Mouse (Mus musculus) kidney, postnatal 0 days (tissue): ENCODE data around the gene Alpl. TPM values are rescaled to one million over a fixed set of nuclear protein-coding genes. Genes with fewer than 3 reads are reported as not detected.

ENCODE experiments used
- ATAC-seq: fragments of 200-750 bp; cut with Nextera tagmentation; replicated peaks from 2 replicates; pipeline ENCODE4 v1.8.0; 2017; ENCODE audit warnings: low read depth, moderate number of reproducible peaks, moderate TSS enrichment, moderate library complexity; ENCODE audit not compliant: low FRiP score
- DNase-seq: peaks from one replicate; pipeline ENCODE4 v3.0.0-alpha.2; 2016; ENCODE audit warnings: low spot score
- H3K27ac ChIP-seq: fragments of 300-500 bp; sonication (generic); 2 replicates; pipeline ENCODE4 v1.5.1; 2014; ENCODE audit warnings: mild to moderate bottlenecking
- H3K27me3 ChIP-seq: fragments of 300-500 bp; sonication (generic); 2 replicates; pipeline ENCODE4 v1.6.1; 2014; ENCODE audit warnings: low read length, mixed read lengths; ENCODE audit not compliant: insufficient read depth
- H3K36me3 ChIP-seq: fragments of 300-500 bp; sonication (generic); 2 replicates; pipeline ENCODE4 v1.6.1; 2014; ENCODE audit warnings: low read length, mixed read lengths; ENCODE audit not compliant: insufficient read depth
- H3K4me1 ChIP-seq: fragments of 300-500 bp; sonication (generic); replicated peaks from 2 replicates; pipeline ENCODE4 v1.6.1; 2014; ENCODE audit warnings: antibody characterized with exemption, low read length, mixed read lengths; ENCODE audit not compliant: insufficient read depth
- H3K4me2 ChIP-seq: fragments of 300-500 bp; sonication (generic); 2 replicates; pipeline ENCODE4 v1.6.1; 2014; ENCODE audit warnings: mild to moderate bottlenecking, low read length, moderate library complexity, mixed read lengths
- H3K4me3 ChIP-seq: fragments of 300-500 bp; sonication (generic); replicated peaks from 2 replicates; pipeline ENCODE4 v1.5.1; 2014; ENCODE audit warnings: low read depth, low read length
- H3K9ac ChIP-seq: fragments of 300-500 bp; sonication (generic); 2 replicates; pipeline ENCODE4 v1.6.1; 2014; ENCODE audit warnings: low read depth, low read length
- H3K9me3 ChIP-seq: fragments of 300-500 bp; sonication (generic); replicated peaks from 2 replicates; pipeline ENCODE4 v1.6.1; 2016; ENCODE audit warnings: low read length, inconsistent platforms, mixed read lengths
- CTCF ChIP-seq: IDR thresholded peaks from 2 replicates; pipeline ENCODE4 v1.5.1; 2016; ENCODE audit warnings: antibody characterized with exemption, low read depth, mild to moderate bottlenecking, moderate library complexity
- WGBS: fragments of 180-500 bp; shearing (Covaris S2); extraction: QIAGEN DNeasy Blood & Tissue Kit; methylation state at CpG from one replicate; pipeline ENCODE4 v1.1.7; 2014; 5-methylcytosine and 5-hydroxymethylcytosine counted together
- polyA plus RNA-seq: library from polyadenylated mRNA; unstranded; fragments of >200 nt; fragmentation: Nextera tagmentation; extraction: Ambion mirVana; gene quantifications from 2 replicates; pipeline ENCODE4 v1.2.1, GENCODE M21; 2015

Alpl gene
- polyA plus RNA-seq: 34.3 and 37.5 TPM in 2 replicates

DNA sequence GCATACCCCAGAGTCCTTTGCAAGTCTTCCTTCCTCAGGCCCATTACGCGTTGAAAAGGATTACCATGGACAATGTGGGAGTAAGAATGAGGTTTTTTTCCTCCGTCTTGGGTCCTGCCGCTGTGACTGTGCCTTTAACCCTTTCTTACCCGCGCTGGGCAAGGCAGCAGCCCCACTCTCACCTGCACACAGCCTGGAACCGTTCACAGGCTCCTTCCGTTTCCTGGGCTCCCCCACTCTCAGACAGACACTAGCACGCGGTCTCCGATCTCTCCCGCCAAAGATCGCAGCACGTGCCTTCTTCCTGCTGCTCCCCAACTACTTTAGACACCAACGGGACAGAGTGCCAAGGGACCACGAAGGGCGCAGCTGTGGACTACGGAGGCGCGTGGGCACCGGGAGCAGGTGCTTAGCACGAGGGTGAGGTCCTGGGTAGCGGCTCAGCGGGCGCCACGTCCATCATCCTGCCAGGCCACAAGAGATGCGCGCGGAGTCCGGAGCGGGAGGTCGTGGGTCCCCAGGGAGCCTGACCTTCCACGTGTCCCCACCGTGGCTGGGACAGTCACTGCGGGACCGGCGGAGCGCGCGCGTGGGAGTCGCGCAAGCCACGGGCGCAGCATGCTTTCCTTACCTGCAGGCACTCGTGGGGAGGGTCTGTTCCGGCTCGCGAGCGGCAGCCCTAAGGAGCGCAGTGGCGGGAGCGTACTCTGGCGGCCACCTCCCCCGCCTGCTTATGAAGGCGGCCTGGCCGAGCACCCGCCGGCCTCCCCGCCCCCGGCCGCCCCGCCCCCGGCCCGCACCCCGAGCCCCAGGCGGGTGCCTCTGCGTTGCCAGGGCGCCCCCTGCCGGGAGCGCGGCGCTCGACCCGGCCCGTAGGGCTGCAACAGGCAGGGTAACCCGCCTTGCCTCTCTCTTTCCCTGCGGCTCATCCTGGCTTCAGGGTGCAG lies at the start of gene Alpl:
Alpl (minus strand) TSS at position 774 of the 947 bp plus-strand sequence.
- Histone ChIP-seq H3K27me3 (no peaks in the 10 kb centered on the region), H3K9me3 (no peaks in the 10 kb centered on the region), H3K4me2 (peak within 1 kb of the TSS; percentile 75), H3K36me3 (no peaks in the 10 kb centered on the region), H3K9ac (peak within 1 kb of the TSS; percentile 40; the same call in 1 of the 2 replicates), H3K4me1 (peaks cover 16% of the 10 kb centered on the region; the same call in 1 of the 2 replicates), H3K27ac (no peak within 1 kb of the TSS), H3K4me3 (peak within 1 kb of the TSS; percentile 35)
- 1% methylated on average over 57 of the region's 78 CpGs for WGBS
- peak; percentile 66 for TF ChIP-seq CTCF
- DNase-seq (peak; percentile 67), ATAC-seq (peak; percentile 59)

DNA sequence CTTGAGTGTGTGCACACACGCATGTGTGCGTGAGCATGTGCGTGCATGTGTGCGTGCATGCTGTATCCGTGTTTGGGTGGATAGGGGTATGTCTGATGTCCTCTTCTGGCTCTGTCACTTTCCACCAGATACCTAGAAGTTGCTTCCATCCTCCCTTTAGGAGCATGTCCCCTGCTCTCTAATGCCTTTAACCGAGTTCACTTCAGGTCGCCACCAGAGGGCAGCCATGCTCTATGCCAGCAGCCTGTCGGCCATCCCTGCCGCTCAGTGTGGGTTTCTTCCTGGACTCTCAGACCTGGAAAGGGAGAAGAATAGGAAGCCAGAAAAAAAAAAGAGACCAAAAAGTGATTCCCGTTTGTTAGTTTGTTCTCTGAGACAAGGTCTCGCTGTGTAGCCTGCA lies 48.5 kb upstream of the Alpl start:
- ATAC-seq (no peak; the same call in 1 of the 2 replicates), DNase-seq (peak; percentile 91)
- no peak overlapping the region for H3K9ac ChIP-seq
- H3K4me1 ChIP-seq: no peaks in the 10 kb centered on the region
- no peaks in the 10 kb centered on the region for H3K9me3 ChIP-seq
- H3K36me3 ChIP-seq: no peaks in the 10 kb centered on the region
- 26% methylated on average over 11 of the region's 11 CpGs for WGBS
- H3K4me2 ChIP-seq: no peak overlapping the region
- no peak overlapping the region for H3K4me3 ChIP-seq
- H3K27ac ChIP-seq: no peak overlapping the region
- TF ChIP-seq CTCF: peak; percentile 98
- H3K27me3 ChIP-seq: no peaks in the 10 kb centered on the region

DNA sequence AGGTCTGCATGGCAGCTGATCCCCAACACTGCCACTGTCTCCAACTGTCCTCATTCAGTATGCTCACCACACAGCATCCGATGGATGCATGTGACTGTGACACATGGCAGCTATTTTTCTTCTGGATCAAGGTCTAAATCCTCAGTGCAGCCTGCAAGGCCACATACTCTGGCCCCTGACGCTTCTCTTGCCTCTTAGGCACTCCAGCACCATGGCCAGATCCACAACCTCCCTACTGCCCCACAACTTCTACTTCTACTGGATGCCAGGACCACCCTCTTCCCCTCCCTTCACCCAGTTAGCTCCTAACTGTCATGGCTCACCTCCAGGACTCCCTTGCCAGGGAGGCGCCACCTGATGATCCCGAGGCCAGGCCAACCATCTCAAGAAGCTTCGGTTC lies 43.3 kb upstream of the Alpl start:
- Histone ChIP-seq H3K4me1 (no peaks in the 10 kb centered on the region), H3K27me3 (no peaks in the 10 kb centered on the region), H3K9ac (no peak overlapping the region), H3K4me2 (no peak overlapping the region), H3K9me3 (no peaks in the 10 kb centered on the region), H3K4me3 (no peak overlapping the region), H3K36me3 (no peaks in the 10 kb centered on the region), H3K27ac (no peak overlapping the region)
- no peak for ATAC-seq
- WGBS: 82% methylated on average over 5 of the region's 5 CpGs
- DNase-seq: no peak
- no peak for TF ChIP-seq CTCF

DNA sequence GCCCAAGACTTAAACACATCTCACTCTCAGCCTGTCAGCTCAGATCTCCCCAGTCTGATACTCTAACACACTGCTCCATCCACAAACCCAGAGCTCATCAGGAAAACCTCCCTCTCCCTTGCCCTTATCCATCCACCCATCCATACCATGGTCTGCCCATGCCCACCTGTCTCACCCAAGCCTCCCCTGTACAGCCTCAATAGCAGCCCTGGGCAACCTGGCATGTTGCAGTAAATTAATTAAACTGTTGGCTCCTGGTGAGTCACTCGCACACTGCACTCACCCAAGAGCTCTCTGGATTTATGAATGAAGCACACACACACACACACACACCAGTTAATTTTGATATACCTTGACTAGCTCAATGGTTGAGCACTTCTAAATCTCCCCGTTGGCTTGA lies 42.6 kb upstream of the Alpl start:
- Histone ChIP-seq H3K4me3 (no peak overlapping the region), H3K4me2 (no peak overlapping the region), H3K4me1 (no peaks in the 10 kb centered on the region), H3K36me3 (no peaks in the 10 kb centered on the region), H3K9me3 (no peaks in the 10 kb centered on the region), H3K9ac (no peak overlapping the region), H3K27ac (no peak overlapping the region), H3K27me3 (no peaks in the 10 kb centered on the region)
- WGBS: 88% methylated on average over 2 of the region's 2 CpGs
- ATAC-seq (no peak), DNase-seq (no peak)
- no peak for TF ChIP-seq CTCF

DNA sequence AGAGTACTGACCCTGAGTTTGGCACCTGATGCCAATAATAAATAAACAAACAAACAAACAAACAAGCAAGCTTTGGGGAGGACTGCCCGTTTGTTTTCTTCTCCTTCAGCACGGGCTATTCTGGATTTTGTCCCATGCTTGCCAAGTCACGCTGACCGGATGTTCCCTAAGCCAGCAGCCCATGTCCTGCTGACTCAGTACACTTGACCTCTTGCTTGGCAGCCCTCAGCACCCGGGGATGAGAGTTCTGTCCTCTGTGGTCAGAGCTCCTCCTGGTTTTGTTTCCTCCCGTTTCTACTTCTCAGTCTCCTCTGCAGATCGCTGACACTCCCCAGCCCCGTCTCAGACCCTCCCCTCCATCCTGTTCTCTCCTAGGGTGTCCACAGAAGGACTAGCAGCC lies 41.6 kb upstream of the Alpl start:
- Histone ChIP-seq H3K27me3 (no peaks in the 10 kb centered on the region), H3K27ac (no peak overlapping the region), H3K4me1 (no peaks in the 10 kb centered on the region), H3K4me3 (no peak overlapping the region), H3K4me2 (no peak overlapping the region), H3K9ac (no peak overlapping the region), H3K9me3 (no peaks in the 10 kb centered on the region), H3K36me3 (no peaks in the 10 kb centered on the region)
- WGBS: 72% methylated on average over 8 of the region's 8 CpGs
- ATAC-seq (no peak), DNase-seq (no peak)
- no peak for TF ChIP-seq CTCF

DNA sequence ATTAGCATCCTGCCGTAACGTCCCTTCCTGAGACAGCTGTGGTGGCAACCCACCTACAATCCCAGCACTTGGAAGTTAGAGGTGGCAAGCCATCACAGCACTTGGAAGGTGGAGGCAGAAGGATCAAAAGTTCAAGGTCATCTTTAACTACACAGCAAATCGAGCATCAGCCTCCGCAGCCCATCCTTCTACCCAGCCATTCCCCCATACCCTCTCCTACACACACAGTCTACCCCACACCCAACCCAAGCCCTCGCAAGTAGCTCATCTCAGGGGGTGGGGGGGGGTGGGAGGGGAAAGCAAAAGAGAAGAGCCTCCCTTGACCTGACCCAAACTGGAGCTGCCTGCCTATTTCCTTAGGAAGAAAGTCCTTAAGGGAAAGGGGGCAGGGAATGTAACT lies 40.6 kb upstream of the Alpl start:
- DNase-seq (no peak), ATAC-seq (no peak)
- Histone ChIP-seq H3K4me2 (no peak overlapping the region), H3K4me3 (no peak overlapping the region), H3K4me1 (no peaks in the 10 kb centered on the region), H3K27ac (no peak overlapping the region), H3K27me3 (no peaks in the 10 kb centered on the region), H3K9me3 (no peaks in the 10 kb centered on the region), H3K9ac (no peak overlapping the region), H3K36me3 (no peaks in the 10 kb centered on the region)
- TF ChIP-seq CTCF: no peak
- WGBS: 92% methylated on average over 5 of the region's 5 CpGs
